Mouse (Mus musculus) liver, embryonic 12.5 days (tissue): ENCODE measurements at regions not wholly inside any gene's neighbourhood (a gene's known extent, or its start where the extent isn't known, plus 50 kb on each side); places are given as distances from the start of the nearest gene placed in this dataset.

Source experiments
- ATAC-seq: fragments of 200-750 bp; cut with Nextera tagmentation; 2 replicates; pipeline ENCODE4 v1.8.0; 2017; ENCODE audit warnings: moderate number of reproducible peaks, mild to moderate bottlenecking, moderate library complexity
- H3K27ac ChIP-seq: fragments of 300-500 bp; sonication (generic); 2 replicates; pipeline ENCODE4 v1.5.1; 2016; ENCODE audit warnings: mild to moderate bottlenecking
- H3K27me3 ChIP-seq: fragments of 300-500 bp; sonication (generic); replicated peaks from 2 replicates; pipeline ENCODE4 v1.6.1; 2016; ENCODE audit warnings: mild to moderate bottlenecking, moderate library complexity
- H3K36me3 ChIP-seq: fragments of 300-500 bp; sonication (generic); 2 replicates; pipeline ENCODE4 v1.6.1; 2016; ENCODE audit warnings: mild to moderate bottlenecking, moderate library complexity
- H3K4me1 ChIP-seq: fragments of 300-500 bp; sonication (generic); 2 replicates; pipeline ENCODE4 v1.6.1; 2016
- H3K4me2 ChIP-seq: fragments of 300-500 bp; sonication (generic); 2 replicates; pipeline ENCODE4 v1.6.1; 2016; ENCODE audit warnings: mild to moderate bottlenecking, moderate library complexity
- H3K4me3 ChIP-seq: fragments of 300-500 bp; sonication (generic); 2 replicates; pipeline ENCODE4 v1.5.1; 2016; ENCODE audit warnings: mild to moderate bottlenecking, moderate library complexity
- H3K9ac ChIP-seq: fragments of 300-500 bp; sonication (generic); 2 replicates; pipeline ENCODE4 v1.6.1; 2016; ENCODE audit warnings: mild to moderate bottlenecking, moderate library complexity
- H3K9me3 ChIP-seq: fragments of 300-500 bp; sonication (generic); replicated peaks from 2 replicates; pipeline ENCODE4 v1.6.1; 2016; ENCODE audit warnings: mild to moderate bottlenecking, moderate library complexity
- WGBS: fragments of 180-500 bp; shearing (Covaris S2); methylation state at CpG from one replicate; pipeline ENCODE4 v1.1.7; 2016; ENCODE audit not compliant: insufficient replicate concordance; 5-methylcytosine and 5-hydroxymethylcytosine counted together

GRCm38 (mm10) chr2:166329556-166330340 is 174.3 kb upstream of the Sulf2 start:
- Histone ChIP-seq H3K9me3 (no peaks in the 10 kb centered on the region), H3K4me1 (no peaks in the 10 kb centered on the region), H3K4me2 (no peak overlapping the region), H3K4me3 (no peak overlapping the region), H3K27me3 (no peaks in the 10 kb centered on the region), H3K36me3 (no peaks in the 10 kb centered on the region), H3K9ac (no peak overlapping the region), H3K27ac (no peak overlapping the region)
- 63% methylated on average over 14 of the region's 14 CpGs for WGBS
- ATAC-seq = no peak

GRCm38 (mm10) chr2:166326932-166327331 is 171.5 kb upstream of the Sulf2 start:
- Histone ChIP-seq H3K4me2 (no peak overlapping the region), H3K27ac (no peak overlapping the region), H3K4me3 (no peak overlapping the region), H3K9me3 (no peaks in the 10 kb centered on the region), H3K4me1 (no peaks in the 10 kb centered on the region), H3K9ac (no peak overlapping the region), H3K27me3 (no peaks in the 10 kb centered on the region), H3K36me3 (no peaks in the 10 kb centered on the region)
- 49% methylated on average over 5 of the region's 5 CpGs for WGBS
- no peak for ATAC-seq

- Histone ChIP-seq H3K27ac (0 out of 2 replicates have a peak overlapping the region, but pooled peaks have one; percentile 20), H3K9ac (no peak overlapping the region), H3K27me3 (no peaks in the 10 kb centered on the region), H3K4me2 (no peak overlapping the region), H3K4me3 (no peak overlapping the region), H3K4me1 (no peaks in the 10 kb centered on the region), H3K36me3 (no peaks in the 10 kb centered on the region), H3K9me3 (no peaks in the 10 kb centered on the region)
- WGBS = 60% methylated on average over 3 of the region's 3 CpGs
- no peak for ATAC-seq
Measured at GRCm38 (mm10) chr2:166324954-166325353, 169.5 kb upstream of the Sulf2 start.

DNA sequence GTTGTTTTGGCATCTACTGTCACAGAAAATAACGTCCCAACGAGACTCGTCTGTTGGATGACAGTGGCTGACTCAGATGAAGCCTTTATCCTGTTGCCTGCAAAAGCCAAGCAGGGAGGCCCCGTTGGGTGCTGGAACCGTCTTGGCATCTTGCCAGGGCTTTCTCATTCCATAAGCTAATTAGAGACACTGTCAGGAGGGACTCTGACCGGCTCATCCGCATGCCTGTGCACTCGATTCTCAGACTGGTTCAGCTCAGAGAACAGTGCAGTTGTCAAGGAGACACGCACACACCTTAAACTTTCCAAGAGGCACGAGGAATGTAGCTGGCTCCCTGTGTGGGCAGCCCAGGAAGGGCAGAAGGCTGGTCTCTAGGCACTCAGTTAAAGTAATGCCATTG is 169.0 kb upstream of the Sulf2 start:
- H3K4me1 ChIP-seq = no peaks in the 10 kb centered on the region
- H3K9me3 ChIP-seq = no peaks in the 10 kb centered on the region
- no peak overlapping the region for H3K4me2 ChIP-seq
- H3K27ac ChIP-seq = 0 out of 2 replicates have a peak overlapping the region, but pooled peaks have one; percentile 20
- 61% methylated on average over 10 of the region's 10 CpGs for WGBS
- H3K9ac ChIP-seq = no peak overlapping the region
- ATAC-seq = no peak
- H3K4me3 ChIP-seq = no peak overlapping the region
- H3K36me3 ChIP-seq = no peaks in the 10 kb centered on the region
- H3K27me3 ChIP-seq = no peaks in the 10 kb centered on the region

GRCm38 (mm10) chr2:166322668-166323043 is 167.2 kb upstream of the Sulf2 start:
- H3K9ac ChIP-seq = no peak overlapping the region
- H3K27me3 ChIP-seq = no peaks in the 10 kb centered on the region
- no peak for ATAC-seq
- WGBS = 59% methylated on average over 6 of the region's 6 CpGs
- no peak overlapping the region for H3K4me2 ChIP-seq
- no peak overlapping the region for H3K27ac ChIP-seq
- no peaks in the 10 kb centered on the region for H3K9me3 ChIP-seq
- H3K4me1 ChIP-seq = no peaks in the 10 kb centered on the region
- H3K36me3 ChIP-seq = no peaks in the 10 kb centered on the region
- no peak overlapping the region for H3K4me3 ChIP-seq

- ATAC-seq = no peak
- Histone ChIP-seq H3K27ac (no peak overlapping the region), H3K4me1 (no peaks in the 10 kb centered on the region)
Measured at GRCm38 (mm10) chr2:166321992-166322667, 166.7 kb upstream of the Sulf2 start.

DNA sequence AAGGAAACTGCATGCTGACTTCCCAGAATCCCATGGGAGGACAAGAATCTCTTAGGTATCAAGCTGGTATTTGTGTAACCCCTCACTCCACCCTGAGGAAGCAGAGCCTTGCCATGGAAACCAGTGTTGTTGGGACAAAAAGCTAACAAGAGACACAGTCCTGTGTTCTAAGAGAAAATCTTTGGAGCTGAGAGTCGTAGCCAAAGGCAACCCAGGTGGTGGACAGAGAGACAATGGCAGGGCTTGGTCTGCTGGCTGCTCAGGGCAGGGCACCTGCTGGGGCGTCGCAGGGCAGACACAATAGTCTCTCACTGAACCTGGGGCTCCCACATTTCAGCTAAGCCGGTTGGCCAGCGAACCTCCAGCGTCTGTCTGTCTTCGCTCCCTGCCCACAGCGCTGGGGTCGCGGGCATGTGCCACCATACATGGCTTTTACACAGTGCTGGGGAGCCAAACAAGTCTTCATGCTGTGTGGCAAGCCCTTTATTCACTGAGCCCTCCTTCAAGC is 161.0 kb upstream of the Sulf2 start:
- Histone ChIP-seq H3K4me1 (no peaks in the 10 kb centered on the region), H3K27ac (no peak overlapping the region), H3K36me3 (no peaks in the 10 kb centered on the region), H3K9ac (no peak overlapping the region), H3K4me3 (no peak overlapping the region), H3K9me3 (no peaks in the 10 kb centered on the region), H3K4me2 (no peak overlapping the region), H3K27me3 (no peaks in the 10 kb centered on the region)
- no peak for ATAC-seq
- WGBS = 49% methylated on average over 10 of the region's 10 CpGs

More at GRCm38 (mm10) chr2:166321992-166322667, 166.7 kb upstream of the Sulf2 start:
- Histone ChIP-seq H3K4me3 (no peak overlapping the region), H3K36me3 (no peaks in the 10 kb centered on the region), H3K9ac (no peak overlapping the region), H3K4me2 (no peak overlapping the region), H3K27me3 (no peaks in the 10 kb centered on the region), H3K9me3 (no peaks in the 10 kb centered on the region)
- WGBS = 61% methylated on average over 6 of the region's 6 CpGs

GRCm38 (mm10) chr2:166310438-166310837 is 155.0 kb upstream of the Sulf2 start:
- WGBS = 58% methylated on average over 5 of the region's 5 CpGs
- Histone ChIP-seq H3K36me3 (no peaks in the 10 kb centered on the region), H3K27me3 (no peaks in the 10 kb centered on the region), H3K9me3 (no peaks in the 10 kb centered on the region), H3K9ac (no peak overlapping the region), H3K4me2 (no peak overlapping the region), H3K4me1 (no peaks in the 10 kb centered on the region), H3K4me3 (no peak overlapping the region), H3K27ac (no peak overlapping the region)
- ATAC-seq = no peak

- H3K27ac ChIP-seq = no peak overlapping the region
Measured at GRCm38 (mm10) chr2:166309882-166310281, 154.4 kb upstream of the Sulf2 start.

DNA sequence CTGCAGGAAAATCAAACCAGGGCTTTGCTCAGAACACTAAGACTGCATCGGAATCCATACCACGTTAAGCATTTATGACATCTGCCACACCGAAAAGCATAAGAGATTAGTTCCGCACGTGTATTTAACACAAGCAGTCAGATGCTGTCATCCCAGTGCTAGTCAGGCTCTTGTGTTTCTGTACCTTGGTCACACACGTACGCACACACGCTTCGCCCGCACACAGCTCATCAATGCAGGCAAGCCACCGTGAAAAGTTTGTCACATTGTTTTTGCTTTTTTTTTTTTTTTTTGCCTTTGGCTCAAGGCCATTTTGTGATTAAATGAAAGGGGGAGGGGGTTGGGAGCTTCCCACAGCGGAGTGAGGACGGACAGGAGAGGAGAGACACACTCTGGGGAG is 152.1 kb upstream of the Sulf2 start:
- Histone ChIP-seq H3K27me3 (no peaks in the 10 kb centered on the region), H3K4me1 (no peaks in the 10 kb centered on the region), H3K27ac (no peak overlapping the region), H3K36me3 (no peaks in the 10 kb centered on the region), H3K4me3 (no peak overlapping the region), H3K4me2 (no peak overlapping the region), H3K9ac (no peak overlapping the region), H3K9me3 (no peaks in the 10 kb centered on the region)
- ATAC-seq = no peak
- 74% methylated on average over 13 of the region's 13 CpGs for WGBS

More at GRCm38 (mm10) chr2:166309882-166310281, 154.4 kb upstream of the Sulf2 start:
- Histone ChIP-seq H3K9ac (no peak overlapping the region), H3K36me3 (no peaks in the 10 kb centered on the region), H3K4me3 (no peak overlapping the region), H3K4me2 (no peak overlapping the region), H3K9me3 (no peaks in the 10 kb centered on the region), H3K27me3 (no peaks in the 10 kb centered on the region), H3K4me1 (no peaks in the 10 kb centered on the region)
- 65% methylated on average over 2 of the region's 2 CpGs for WGBS
- no peak for ATAC-seq

DNA sequence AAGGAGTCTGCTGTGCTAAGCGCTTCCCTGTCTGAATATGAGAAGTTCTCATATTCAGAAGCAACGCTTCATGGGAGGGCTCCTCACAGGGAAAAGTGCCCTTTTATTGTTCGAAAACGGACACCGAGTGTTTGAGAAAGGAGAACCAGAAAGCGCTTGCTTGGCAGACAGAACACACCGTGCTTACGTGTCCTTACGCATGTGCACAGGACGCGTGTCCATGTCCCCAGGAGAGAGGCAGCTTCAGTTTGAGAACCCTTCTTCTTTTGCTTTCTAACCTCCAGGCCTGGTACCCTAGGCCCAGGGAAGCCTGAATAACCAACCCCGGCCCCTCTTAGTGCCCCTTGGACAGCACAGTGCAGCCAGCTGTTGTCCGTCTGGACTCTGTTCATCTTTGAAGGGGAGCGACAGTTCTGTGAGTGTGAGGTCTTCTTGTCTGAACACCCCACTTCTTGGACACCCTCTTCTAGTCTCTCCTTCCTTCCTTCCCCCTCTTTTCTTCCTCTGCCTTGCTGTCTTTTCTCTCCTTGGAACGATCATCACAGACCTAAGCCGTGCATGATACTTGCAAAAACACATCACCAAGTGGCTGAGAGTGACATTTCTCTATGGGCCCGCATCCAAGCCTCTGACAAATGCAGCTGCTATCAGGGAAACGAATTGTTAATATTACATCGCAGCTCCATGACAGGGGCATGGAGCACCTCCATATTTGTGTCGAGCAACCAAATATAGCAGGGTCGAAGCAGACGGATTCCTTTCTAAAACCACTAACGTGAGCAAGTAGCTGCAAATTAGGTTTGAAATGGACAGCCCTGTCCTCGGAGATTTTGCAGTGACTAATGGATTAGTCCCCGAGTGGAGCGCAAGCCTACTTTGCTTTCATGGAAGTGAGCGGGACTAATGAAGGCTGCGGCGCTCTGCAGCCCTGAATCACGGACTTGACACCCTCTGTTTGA is 149.9 kb upstream of the Sulf2 start:
- Histone ChIP-seq H3K36me3 (no peaks in the 10 kb centered on the region), H3K9me3 (no peaks in the 10 kb centered on the region), H3K27me3 (no peaks in the 10 kb centered on the region), H3K4me1 (no peaks in the 10 kb centered on the region), H3K27ac (no peak overlapping the region), H3K9ac (no peak overlapping the region), H3K4me3 (no peak overlapping the region), H3K4me2 (no peak overlapping the region)
- no peak for ATAC-seq
- 77% methylated on average over 30 of the region's 30 CpGs for WGBS
